Mouse (Mus musculus) inflammation-experienced regulatory T-cells, adult 6 months (primary cell): Measurements from ENCODE around the gene Chd3. TPM values are rescaled to one million over a fixed set of nuclear protein-coding genes. Genes with fewer than 3 reads are reported as not detected.
"Not testable (repeated sequence)": the region's sequence is repeated elsewhere in the genome, so short reads cannot be mapped to it uniquely, and the experiment has no call there.

Source experiments
- ATAC-seq: one replicate; pipeline ENCODE4 v1.8.0; 2017
- polyA plus RNA-seq, 3 experiments: library from polyadenylated mRNA; unstranded; fragments of 100-300 nt; shearing (Covaris generic); gene quantifications; one replicate each; pipeline ENCODE4 v1.2.1; 2017

Chd3 gene
- polyA plus RNA-seq, 3 experiments from 2014 or later = 30.0 to 68.3 (median 60.9) TPM

DNA sequence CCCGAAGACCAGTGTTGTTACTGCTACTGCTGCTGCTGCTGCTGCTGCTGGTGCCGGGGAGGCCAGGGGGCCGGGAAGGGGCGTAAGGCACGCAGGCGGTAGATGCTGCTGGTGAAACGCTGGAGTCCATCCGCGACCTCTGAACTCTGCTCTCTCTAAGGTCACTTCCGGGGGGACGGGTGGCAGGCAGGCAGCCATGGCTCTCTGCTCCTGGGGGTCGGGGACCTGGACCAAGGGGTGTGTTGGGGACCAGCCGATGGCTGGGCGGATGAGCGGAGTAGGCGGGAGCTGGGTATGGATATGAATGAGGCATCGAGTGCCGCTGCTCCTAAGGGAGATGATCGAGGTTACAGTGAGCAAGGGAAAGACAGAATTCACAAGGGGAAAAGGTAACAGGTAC lies 37.1 kb upstream of the Chd3 start:
- no peak for ATAC-seq

DNA sequence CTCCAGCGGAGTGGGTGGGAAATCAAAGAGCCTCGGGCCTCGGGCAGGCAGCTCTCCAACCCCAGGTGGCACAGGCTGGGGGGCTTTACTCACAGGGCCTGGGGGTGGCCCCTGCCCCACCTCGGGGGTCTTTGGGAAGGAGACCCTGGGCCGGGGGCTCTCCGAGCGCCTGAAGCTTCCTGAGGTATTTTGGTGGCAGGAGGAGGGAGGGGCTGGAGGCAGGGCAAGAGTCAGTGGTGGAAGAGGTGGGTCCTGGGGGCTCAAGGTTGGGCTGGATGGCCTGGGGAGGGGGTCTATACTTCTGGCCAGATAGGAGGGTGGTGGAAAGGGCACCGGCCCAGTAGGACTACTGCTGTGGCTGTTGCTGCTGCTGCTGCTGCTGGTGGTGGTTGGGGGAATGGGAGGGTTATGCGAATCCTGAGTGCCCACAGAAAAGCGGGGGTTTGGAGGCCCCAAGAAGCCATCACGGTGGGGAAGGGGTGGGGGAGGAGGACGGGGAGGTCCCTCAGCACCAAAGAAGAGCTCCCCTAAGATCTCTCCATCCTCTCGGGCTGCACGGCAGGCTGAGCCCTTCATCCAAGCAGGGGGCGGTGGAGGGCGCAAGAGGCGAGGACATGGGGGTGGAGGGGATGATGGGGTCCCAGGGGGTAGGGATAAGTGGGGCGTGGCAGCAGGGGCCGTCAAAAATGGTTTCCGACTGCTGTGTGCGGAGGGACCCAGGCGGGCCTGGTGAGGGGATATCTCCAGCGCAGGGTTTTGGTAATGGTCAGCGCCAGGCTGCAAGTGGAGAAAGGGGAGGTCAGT lies 36.4 kb upstream of the Chd3 start:
- ATAC-seq = no peak

DNA sequence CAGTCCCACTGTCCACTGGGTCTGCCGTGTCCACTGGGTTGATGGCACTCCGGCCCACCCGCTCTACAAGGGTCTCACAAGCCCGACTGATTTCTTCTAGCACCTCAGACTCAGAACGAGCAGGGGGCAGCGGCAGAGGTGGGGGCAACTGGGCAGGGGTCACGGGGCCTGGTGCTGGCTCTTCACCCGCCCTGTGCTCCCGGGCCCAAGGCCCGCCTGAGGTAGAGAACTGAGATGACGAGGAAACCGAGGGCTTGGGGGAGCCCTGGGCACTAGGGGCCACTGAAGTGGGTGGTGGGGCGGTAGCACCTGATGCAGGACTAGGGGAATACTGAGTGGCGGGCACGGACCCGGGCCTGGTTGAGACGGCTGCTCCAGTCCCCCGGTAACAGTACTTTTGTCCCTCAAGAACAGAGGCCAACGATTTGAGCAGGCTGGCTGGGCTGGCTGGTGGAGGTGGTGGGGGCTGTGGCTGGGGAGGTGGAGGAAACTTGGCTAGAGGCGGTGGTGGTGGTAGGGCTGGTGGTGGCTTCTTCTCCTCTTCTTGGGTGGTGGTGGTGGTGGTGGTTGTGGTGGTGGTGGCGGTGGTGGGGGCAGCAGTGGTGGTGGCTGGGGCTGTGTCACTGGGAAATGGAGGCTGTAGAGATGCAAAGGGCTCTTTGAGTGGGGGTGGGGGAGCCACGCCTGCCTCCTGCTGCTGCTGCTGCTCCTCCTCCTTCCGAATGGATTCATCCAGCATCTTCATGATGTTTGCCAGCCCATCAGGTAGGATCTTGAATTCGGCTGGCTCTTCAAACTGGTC lies 35.6 kb upstream of the Chd3 start:
- ATAC-seq = no peak

DNA sequence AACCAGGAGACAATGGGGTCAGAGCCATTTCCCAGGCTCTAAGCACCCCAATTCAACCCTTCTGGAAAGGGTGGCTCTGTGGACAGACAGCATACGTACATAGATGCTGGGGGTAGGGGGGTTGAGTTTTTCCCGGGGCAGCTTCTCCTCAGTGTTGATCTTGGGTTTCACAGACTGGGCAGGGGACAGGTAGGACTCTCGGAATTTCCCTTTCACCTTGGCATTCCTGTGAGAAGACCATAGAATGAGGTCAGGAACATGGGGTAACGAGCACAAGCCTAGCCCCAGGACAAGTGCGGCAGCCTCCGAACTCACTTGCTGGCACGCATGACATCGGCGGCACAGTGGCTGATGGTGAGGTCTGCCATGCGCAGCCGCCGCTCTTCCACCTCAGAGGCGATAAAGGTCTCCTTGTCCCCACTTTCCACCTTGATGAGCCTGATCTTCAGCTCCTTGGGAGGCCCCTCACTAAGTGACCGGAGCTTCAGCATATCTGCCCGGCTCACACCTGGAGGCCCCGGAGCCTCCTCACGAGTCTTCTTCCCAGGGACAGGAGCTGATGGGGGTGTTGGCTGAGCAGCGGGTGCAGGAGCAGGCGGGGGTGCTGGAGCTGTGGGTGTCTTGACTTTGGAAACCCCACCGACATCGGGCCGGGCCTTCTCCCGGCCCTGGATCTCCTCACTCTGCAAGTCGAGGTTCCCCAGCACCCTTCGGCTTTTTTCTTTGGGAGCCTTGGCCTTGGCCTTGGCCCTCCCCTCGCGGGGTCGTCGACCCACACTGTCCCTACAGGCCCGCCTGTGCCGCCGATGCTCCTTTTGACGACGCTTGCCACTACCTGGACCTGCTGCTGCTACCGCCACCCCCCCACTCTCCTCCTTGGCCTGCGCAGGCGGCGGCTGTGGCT lies 34.7 kb upstream of the Chd3 start:
- ATAC-seq = no peak

DNA sequence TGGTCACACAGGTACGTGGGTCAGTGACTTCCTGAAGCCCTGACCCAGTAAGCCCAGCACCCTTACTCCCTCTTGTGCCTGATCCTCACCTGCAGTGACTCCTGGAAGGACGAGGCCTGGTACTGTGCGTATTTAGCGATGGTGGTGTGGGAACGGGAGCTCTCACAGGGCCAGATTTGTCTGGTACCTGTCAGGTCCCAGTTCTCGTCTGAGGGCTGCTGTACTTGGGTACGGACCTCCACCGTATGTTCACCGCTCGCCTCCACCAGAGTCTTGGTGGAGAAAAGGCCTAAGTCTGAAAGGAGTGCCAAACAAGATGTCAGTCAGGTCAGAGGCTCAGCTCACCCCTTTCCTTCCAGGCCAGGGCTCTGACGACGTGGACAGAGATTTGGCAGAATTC lies 32.8 kb upstream of the Chd3 start:
- no peak for ATAC-seq

DNA sequence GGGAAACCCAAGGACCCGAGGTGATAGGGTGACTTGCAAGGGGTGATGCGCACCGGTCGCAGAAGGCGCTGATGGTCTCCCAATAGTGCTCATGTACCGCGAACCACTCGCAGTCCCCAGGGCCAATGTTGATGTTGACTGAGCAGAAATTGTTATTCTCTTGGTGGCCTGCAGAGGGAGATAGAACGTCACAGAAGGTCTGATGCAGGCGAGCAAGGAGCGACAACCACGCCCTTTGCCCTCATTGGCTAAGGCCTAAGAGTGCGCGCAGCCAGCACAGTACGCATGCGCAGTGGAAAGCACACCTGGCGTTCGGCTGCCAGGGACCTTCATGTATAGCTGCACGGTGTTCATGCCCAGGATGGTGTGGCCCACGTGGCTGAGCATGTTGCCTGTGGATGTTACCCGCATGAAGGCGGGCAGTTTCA lies 32.0 kb upstream of the Chd3 start:
- peak; percentile 90 for ATAC-seq

DNA sequence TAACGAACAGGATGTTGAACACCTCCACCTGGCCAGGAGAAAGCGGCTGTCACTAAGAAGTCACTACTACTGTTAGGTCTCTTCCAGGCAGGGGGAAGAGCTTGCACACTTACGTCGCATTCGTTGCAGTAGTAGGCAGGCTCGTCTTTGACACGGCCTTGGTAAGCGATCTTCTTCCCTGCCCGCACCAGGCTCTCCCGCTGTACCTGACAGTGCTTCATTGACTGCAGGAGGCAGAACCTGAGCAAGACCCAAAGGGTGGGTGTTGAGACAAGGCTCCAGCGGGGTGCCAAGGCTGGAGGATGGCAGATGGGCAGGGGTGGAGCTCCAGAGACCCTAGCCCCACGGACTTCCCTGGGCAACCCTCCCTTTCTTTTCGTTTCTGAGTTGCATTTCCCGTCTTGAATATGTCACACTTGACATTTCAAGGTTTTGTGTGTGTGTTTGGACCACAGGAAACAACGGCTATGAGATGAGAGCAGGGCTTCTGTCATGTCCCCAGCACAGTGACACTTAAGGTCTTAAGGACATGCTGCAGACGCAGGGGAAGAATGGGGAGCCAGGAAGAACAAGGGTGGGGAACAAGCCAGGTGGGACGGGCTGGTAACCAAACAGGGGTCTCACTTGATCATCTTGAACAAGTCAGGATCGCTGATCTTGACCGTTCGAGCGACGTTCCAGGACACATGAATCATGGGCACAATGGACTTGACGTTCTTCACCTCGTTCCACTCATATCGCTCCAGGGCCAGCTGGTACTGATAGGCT lies 31.1 kb upstream of the Chd3 start:
- no peak for ATAC-seq

DNA sequence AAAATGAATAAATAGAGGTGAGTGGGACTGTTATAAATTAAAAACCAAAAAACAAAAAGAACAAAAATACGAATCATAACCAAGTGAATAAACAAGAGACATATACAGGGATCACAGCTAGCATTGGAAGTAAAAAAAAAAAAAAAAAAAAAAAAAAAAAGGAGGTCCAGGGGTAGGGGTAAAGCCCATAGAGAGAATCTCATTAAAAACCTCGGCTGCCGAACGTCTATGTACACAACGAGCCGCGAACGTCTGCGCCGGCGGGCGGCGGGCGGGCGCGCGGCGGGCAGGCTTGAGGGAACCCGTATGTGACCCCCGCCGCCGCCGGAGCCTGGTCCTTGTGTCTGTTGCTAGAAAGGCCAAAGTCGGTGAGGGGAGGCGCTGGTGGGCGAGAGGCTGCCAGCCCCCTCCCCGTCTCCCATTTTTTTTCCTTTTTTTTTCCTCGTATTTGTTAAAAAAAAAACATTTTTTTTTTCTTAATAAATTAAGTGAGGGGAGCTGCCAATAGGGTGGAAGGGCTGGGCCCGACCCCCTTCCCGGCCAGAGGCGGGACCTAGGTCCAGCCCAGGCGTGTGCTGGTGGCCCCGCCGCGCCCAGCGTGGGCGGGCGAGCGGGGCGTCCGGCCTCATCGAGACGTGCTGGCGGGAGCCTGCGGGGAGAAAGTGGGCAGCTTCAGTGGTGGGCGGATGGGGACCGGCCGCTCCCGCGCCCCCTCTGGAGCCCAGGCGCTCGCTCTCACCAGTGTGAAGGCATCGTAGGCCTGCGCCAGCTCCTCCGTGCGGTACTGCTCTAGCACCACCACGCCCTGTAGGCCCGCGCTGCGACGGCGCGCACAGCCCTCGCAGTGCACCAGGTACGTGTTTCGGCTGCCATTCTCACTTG lies 30.2 kb upstream of the Chd3 start:
- ATAC-seq = no peak

DNA sequence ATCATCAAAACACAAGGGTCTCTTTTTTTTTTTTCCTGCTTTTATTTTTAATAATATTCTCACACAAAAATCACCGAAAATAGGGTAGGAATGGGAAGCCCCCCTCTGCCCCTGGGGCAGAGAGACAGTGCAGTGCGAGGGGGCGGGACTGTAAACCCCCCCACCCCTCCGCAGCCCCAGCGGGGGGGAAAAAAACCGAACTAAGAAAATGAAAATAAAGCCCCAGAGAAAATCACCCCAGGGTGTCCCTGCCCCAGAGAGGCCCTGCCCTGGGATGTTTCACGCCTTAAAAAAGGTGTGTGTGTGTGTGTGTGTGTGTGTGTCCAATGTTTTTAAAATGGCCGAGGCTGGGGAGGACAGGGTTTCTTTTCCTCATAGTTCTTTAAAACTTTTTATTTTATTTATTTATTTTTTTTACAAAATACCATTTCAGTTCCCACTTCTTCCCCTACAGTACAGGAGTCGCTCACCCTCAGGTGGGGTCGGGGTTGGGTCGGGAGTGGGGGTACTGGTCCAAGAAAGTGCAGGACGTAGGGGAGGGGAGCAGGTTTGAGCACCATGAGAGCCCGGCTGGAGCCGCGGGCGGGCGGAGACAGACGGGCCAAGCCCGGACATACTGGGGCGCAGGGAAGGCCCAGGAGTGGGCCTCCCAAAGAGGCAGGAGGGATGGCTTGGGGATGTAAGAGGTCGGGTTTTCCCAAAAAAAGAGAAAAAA lies 29.4 kb upstream of the Chd3 start:
- ATAC-seq = no peak

DNA sequence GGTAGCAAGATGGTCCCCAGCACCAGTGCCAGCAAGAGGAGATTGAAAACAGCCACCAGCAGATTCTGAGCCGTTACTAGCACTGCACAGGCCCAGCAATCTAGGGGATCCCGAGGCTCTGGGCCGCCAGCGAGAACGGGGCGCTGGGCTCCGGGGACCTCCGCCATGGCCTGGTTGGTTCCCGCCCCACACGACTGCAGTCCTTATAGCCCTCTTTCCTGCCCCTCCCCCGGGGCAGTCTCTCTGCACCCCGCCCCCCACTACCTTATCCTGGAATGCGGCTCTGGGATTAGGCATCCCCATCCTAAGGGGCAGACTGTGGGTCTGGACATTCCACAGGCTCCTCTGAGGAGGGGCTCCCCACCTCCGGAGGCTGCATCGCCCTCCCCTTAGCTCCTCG lies 28.9 kb upstream of the Chd3 start, which contains the start of gene Tmem88:
TSS of gene Tmem88 (minus strand) at position 176 of the 400 bp plus-strand sequence.
- no peak for ATAC-seq

DNA sequence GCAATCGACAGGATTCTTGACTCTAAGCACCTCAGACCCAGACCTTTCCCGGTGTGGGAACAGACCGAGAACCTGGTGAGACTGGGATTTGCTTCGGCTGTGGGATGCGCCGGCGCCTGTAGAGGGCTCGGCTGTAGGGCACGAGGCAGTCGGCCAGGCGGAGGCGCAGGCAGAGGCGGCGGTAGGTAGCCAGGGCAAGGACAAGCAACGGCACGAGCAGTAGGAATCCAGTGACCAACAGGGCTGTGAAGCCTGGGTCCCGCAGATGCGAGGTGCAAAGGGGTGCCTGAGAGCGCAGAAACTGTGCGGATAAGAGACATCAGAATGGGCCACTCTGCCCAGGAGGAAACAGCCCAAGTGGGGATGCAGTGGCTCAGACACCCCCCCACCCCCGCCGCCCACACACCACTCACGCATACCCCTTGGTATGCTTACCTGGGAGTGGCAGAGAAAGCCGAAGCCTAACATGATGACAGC lies 28.4 kb upstream of the Chd3 start:
- ATAC-seq = no peak

DNA sequence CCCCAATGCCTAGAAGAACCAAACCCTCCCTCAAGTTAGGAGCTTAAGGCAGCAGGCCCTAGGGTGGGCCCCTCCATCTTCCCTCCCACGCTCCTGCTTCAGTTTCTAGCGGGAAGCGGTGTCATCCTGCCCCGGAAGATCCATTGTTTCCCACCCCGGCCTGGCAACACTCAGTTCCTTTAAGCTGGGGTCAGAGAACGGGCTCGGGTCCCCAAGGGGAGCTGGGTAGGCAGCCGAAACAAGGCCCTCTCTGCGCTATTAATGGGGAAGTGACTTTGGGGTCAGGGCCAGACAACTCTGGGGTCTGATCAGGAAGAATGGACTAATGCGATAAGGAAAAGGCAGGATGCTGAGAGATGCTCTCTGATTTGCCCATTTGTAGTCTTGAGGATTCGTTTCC lies 27.6 kb upstream of the Chd3 start:
- no peak for ATAC-seq

DNA sequence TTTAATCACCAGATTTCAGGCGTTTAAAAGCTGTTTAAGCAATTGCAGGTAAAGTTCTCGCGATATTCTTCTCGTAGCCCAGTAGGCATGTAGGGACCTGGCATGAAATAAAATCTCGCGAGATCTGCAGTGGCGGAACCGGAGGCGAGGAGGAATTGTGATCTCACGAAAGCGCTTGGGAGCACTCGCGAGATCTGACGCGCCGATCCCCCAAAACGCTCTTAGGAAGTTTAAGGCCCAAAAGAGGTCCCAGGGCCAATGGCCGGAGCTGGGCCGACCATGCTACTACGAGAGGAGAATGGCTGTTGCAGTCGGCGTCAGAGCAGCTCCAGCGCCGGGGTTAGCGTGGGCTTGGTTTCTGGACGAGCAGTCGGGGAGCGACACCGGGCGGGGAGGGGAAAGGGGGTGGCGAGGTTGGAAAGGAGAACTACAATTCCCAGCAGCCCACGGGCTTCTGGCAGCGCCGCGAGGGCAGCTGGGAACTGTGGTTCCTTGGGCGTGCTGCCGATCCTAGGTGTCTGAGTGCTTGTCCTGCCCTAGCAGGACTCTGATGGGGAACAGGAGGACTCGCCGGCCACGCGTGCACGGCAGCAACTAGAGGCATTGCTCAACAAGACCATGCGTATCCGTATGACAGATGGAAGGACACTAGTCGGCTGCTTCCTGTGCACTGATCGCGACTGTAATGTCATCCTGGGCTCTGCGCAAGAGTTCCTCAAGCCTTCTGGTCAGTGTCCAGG lies 26.6 kb upstream of the Chd3 start:
- ATAC-seq = peak; percentile 88

DNA sequence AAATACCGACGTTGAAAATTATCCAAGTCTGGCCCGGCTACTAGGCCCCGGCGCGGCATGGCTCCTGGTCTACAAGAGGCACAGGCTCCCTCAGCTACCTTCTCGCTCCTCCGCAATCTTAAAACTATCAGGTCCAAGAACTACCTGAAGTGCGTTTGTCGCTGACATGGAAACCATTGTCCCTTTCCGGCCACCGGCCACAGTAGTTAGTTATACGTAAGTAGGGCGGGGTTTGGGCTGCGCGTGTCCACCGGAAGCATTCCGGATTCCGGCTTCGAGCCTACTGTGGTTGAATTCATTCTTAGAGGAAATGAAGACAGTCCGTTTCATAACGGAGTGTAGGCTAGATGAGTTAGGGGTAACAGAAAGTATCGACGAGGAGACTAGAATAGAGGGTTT lies 26.0 kb upstream of the Chd3 start, which contains the start of the genes Naa38 and Cyb5d1:
TSS of gene Naa38 (plus strand) at position 253 of the 399 bp plus-strand sequence.
TSS of gene Cyb5d1 (minus strand) at position 397 of the 399 bp plus-strand sequence.
- peak; percentile 68 for ATAC-seq

DNA sequence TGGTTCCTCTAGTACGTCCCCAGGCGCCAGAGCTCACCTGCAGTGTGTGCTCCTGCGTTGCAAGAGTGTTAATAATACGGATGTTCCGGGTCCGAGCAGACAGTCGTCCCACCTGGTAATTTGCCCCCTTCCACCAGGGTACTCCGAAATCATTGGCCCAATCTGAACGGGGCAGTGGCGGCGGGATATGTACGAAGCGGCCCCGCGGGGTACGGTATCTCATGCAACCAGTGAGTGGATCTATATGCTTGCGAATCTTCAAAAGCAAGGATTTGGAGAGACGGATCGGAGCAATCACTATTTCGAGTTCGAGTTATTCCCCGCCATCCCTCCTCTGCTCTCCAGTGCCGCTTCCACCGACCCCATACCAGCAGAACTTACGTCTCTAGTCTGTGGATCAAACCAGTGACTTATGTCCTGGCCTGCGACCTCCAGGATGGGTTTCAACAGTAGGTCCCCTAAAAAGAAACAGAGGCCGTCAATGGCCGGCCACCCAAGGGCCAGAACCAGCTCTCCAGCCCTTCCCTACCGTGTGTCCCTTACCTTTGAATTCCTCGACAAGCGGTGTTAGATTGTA lies 25.5 kb upstream of the Chd3 start:
- not testable (repeated sequence) for ATAC-seq

DNA sequence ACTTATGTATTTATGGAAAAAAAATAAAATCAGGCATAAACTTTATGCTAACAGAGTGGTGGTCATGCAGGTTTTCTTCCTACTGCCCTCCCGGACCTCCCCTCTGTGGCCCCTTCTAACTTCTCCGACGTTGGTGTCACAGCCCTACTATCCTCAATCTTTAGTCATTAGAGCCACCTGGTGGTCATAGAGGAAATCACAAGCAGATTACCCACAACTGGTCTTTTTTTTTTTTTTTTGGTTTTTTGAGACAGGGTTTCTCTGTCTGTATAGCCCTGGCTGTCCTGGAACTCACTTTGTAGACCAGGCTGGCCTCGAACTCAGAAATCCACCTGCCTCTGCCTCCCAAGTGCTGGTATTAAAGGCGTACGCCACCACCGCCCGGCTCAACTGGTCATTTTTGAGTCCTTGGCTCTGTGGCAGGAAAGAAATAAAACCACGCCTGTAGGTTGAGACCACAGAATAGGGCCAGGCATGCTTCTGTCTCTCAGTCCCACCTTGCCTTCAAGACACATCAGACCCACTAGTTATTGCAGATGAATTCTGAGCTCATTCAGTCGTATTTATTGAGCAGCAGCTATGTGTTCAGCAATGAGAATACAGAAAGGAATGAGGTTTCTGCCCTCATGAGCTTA lies 21.3 kb upstream of the Chd3 start:
- ATAC-seq = peak; percentile 19

DNA sequence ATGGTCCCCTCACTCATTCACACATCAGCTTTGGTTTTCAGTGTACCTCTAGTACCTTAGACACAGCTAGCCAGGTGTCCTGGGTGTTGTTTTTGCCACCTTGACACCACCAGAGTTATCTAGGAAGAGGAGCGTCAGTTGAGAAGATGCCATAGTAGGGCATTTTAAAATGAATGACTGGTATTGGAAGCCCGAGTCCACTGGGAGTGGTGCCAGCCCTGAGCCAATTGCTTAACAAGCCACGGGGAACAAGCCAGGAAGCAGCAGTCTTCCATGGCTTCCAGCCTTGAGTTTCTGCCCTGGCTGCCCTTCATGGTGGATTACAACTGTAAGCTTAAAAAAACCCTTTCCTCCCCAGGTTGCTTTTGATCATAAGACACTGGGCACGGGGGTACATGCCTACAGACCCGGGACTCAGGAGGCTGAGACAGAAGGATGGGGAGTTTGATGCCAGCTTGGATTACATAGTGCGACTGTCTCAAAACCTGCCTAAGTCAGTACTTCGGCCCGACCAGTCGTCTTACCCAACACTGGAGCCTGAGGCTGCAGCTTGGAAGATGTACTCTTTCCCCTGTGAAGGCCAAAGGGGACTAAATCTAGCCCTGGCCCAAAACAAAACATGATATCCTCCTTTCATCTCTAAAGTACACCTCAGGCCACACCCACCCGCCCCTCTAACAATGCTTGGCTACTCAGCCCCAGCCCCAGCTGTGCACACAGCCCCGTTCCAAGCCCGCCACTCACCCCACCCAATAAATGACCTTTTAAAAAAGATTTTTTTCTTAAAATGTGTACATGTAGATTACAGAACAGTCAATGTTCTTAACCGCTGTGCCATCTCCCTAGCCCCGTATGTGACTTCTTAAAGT lies 20.6 kb upstream of the Chd3 start:
- peak; percentile 20 for ATAC-seq
